Mouse (Mus musculus): ENCODE data around the gene Nol7.

DNA sequence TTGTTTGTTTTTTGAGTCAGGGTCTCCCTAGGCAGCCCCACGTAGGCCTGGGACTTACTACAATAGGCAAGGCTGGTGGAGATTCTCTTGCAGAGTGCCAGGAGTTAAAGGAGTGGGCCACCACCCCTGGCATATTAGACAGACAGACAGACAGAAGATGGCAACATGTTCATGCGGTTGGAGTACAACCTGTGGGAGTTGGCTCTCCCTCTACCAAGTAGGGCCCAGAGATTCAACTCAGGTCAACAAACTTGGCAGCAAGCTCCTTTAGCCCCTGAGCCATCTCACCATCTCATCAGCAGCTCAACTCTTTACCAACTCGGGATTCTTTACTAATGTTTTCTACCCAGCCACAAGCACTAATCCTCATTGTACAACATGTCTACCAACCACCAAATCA lies 52.5 kb downstream of the Nol7 start:
- TF ChIP-seq POLR2A (IDR thresholded peaks at IDR 0.05; ENCODE audit: low read depth, low read length) = no peak
- no peak for TF ChIP-seq CTCF (IDR thresholded peaks at IDR 0.05; ENCODE audit: extremely low read depth, insufficient read depth, insufficient read length, insufficient replicate concordance)

Data from spleen, adult 2 months (tissue).